Mouse (Mus musculus) MEL (cell line): ENCODE results near the gene Hipk1. TPM values are rescaled to one million over a fixed set of nuclear protein-coding genes. Genes with fewer than 3 reads are reported as not detected.

Experiments
- DNase-seq: peaks from one replicate; pipeline ENCODE4 v3.0.0; 2011; ENCODE audit warnings: low read depth, low spot score
- H3K27ac ChIP-seq: 2 replicates; pipeline ENCODE4 v1.5.1; 2012; ENCODE audit warnings: low read depth, mild to moderate bottlenecking, control low read depth, low read length, moderate library complexity; ENCODE audit not compliant: control insufficient read depth
- H3K27me3 ChIP-seq, 2 experiments: fragments of 150-350 bp in 1 of 2; sonication (generic) in 1 of 2; 2 replicates each; pipeline ENCODE4 v1.6.1; 2012; ENCODE audit warnings: low read length in 2 of 2, mild to moderate bottlenecking in 2 of 2, improper control_type of control experiment in 1 of 2, moderate library complexity in 1 of 2; ENCODE audit not compliant: insufficient read depth in 2 of 2, control insufficient read depth in 1 of 2
- H3K36me3 ChIP-seq, 2 experiments: 2 replicates each; pipeline ENCODE4 v1.6.1; 2012 to 2014; ENCODE audit warnings: low read length in 2 of 2, improper control_type of control experiment in 1 of 2, inconsistent platforms in 1 of 2, mild to moderate bottlenecking in 1 of 2; ENCODE audit not compliant: insufficient read depth in 2 of 2, control insufficient read depth in 1 of 2
- H3K4me1 ChIP-seq, 2 experiments: fragments of 150-350 bp in 1 of 2; sonication (generic) in 1 of 2; 2 replicates each; pipeline ENCODE4 v1.6.1; 2012; ENCODE audit warnings: low read length in 2 of 2, improper control_type of control experiment in 1 of 2, mild to moderate bottlenecking in 1 of 2; ENCODE audit not compliant: insufficient read depth in 2 of 2, control insufficient read depth in 1 of 2
- H3K4me3 ChIP-seq, 2 experiments: fragments of 150-350 bp in 1 of 2; sonication (generic) in 1 of 2; 2 replicates each; pipeline ENCODE4 v1.5.1; 2012; ENCODE audit warnings: low read depth in 2 of 2, low read length in 2 of 2, mild to moderate bottlenecking in 2 of 2, moderate library complexity in 2 of 2, control low read depth in 1 of 2, improper control_type of control experiment in 1 of 2; ENCODE audit not compliant: control insufficient read depth in 1 of 2, insufficient read depth in 1 of 2
- H3K79me2 ChIP-seq: 2 replicates; pipeline ENCODE4 v1.6.1; 2012; ENCODE audit warnings: mild to moderate bottlenecking, low read length, moderate library complexity; ENCODE audit not compliant: control insufficient read depth, poor library complexity, insufficient read depth
- H3K9ac ChIP-seq: 2 replicates; pipeline ENCODE4 v1.6.1; 2012; ENCODE audit warnings: low read depth, mild to moderate bottlenecking, control low read depth, low read length, moderate library complexity; ENCODE audit not compliant: control insufficient read depth, poor library complexity, severe bottlenecking
- H3K9me3 ChIP-seq: fragments of 150-350 bp; sonication (generic); replicated peaks from 2 replicates; pipeline ENCODE4 v1.6.1; 2012; ENCODE audit warnings: mild to moderate bottlenecking, low read length, improper control_type of control experiment, moderate library complexity; ENCODE audit not compliant: insufficient read depth
- BHLHE40 ChIP-seq: IDR thresholded peaks from 2 replicates; pipeline ENCODE4 v1.6.1; 2012; ENCODE audit warnings: low read depth, mild to moderate bottlenecking, inconsistent platforms, low read length, improper control_type of control experiment, borderline replicate concordance
- CHD1 ChIP-seq: IDR thresholded peaks from 2 replicates; pipeline ENCODE4 v1.6.1; 2012; ENCODE audit warnings: low read depth, mild to moderate bottlenecking, inconsistent platforms, low read length, improper control_type of control experiment
- CHD2 ChIP-seq: IDR thresholded peaks from 2 replicates; pipeline ENCODE4 v1.6.1; 2011; ENCODE audit warnings: low read length, improper control_type of control experiment
- CTCF ChIP-seq, 3 experiments: IDR thresholded peaks in 2 of 3; conservative IDR thresholded peaks in 1 of 3; 2 replicates each; pipeline ENCODE4 v1.5.1; 2011 to 2012; ENCODE audit warnings: low read length in 3 of 3, low read depth in 2 of 3, mild to moderate bottlenecking in 2 of 3, improper control_type of control experiment in 1 of 3, inconsistent platforms in 1 of 3, mixed read lengths in 1 of 3, moderate library complexity in 1 of 3; ENCODE audit not compliant: control insufficient read depth in 1 of 3, insufficient read depth in 1 of 3, poor library complexity in 1 of 3, severe bottlenecking in 1 of 3
- E2F4 ChIP-seq: IDR thresholded peaks from 2 replicates; pipeline ENCODE4 v1.6.1; 2011; ENCODE audit warnings: low read depth, low read length, improper control_type of control experiment, borderline replicate concordance
- EP300 ChIP-seq, 2 experiments: IDR thresholded peaks; 2 replicates each; pipeline ENCODE4 v1.6.1; 2011; ENCODE audit warnings: improper control_type of control experiment in 2 of 2, low read length in 2 of 2, low read depth in 1 of 2, mild to moderate bottlenecking in 1 of 2
- ETS1 ChIP-seq: IDR thresholded peaks from 2 replicates; pipeline ENCODE4 v1.6.1; 2012; ENCODE audit warnings: low read depth, mild to moderate bottlenecking, inconsistent platforms, low read length, improper control_type of control experiment, moderate library complexity
- GABPA ChIP-seq: IDR thresholded peaks from 2 replicates; pipeline ENCODE4 v1.6.1; 2012; ENCODE audit warnings: low read depth, mild to moderate bottlenecking, inconsistent platforms, low read length, improper control_type of control experiment, moderate library complexity
- HCFC1 ChIP-seq: IDR thresholded peaks from 2 replicates; pipeline ENCODE4 v1.6.1; 2012; ENCODE audit warnings: low read depth, mild to moderate bottlenecking, inconsistent platforms, low read length, improper control_type of control experiment, moderate library complexity
- JUND ChIP-seq: IDR thresholded peaks from 2 replicates; pipeline ENCODE4 v1.6.1; 2011; ENCODE audit warnings: low read depth, mild to moderate bottlenecking, improper control_type of control experiment, low read length
- KAT2A ChIP-seq: conservative IDR thresholded peaks from 2 replicates; pipeline ENCODE4 v1.6.1; 2012; ENCODE audit warnings: low read depth, low read length, improper control_type of control experiment, inconsistent platforms
- MAFK ChIP-seq: IDR thresholded peaks from 2 replicates; pipeline ENCODE4 v1.6.1; 2011; ENCODE audit warnings: low read depth, mild to moderate bottlenecking, low read length, improper control_type of control experiment, borderline replicate concordance
- MAX ChIP-seq: IDR thresholded peaks from 2 replicates; pipeline ENCODE4 v1.6.1; 2011; ENCODE audit warnings: low read length, improper control_type of control experiment
- MAZ ChIP-seq: IDR thresholded peaks from 2 replicates; pipeline ENCODE4 v1.6.1; 2012; ENCODE audit warnings: low read depth, mild to moderate bottlenecking, inconsistent platforms, low read length, improper control_type of control experiment
- MEF2A ChIP-seq: IDR thresholded peaks from 2 replicates; pipeline ENCODE4 v1.6.1; 2014; ENCODE audit warnings: low read depth, mild to moderate bottlenecking, inconsistent platforms, low read length, improper control_type of control experiment; ENCODE audit not compliant: poor library complexity, insufficient replicate concordance, severe bottlenecking; ENCODE audit errors: extremely low read depth
- MYB ChIP-seq: IDR thresholded peaks from 2 replicates; pipeline ENCODE4 v1.6.1; 2011; ENCODE audit warnings: mild to moderate bottlenecking, low read depth, low read length, improper control_type of control experiment
- MYC ChIP-seq: IDR thresholded peaks from 2 replicates; pipeline ENCODE4 v1.6.1; 2011; ENCODE audit warnings: low read depth, mild to moderate bottlenecking, low read length, improper control_type of control experiment, moderate library complexity
- NELFE ChIP-seq: IDR thresholded peaks from 2 replicates; pipeline ENCODE4 v1.6.1; 2011; ENCODE audit warnings: low read depth, low read length, improper control_type of control experiment
- NRF1 ChIP-seq: IDR thresholded peaks from 2 replicates; pipeline ENCODE4 v1.6.1; 2014; ENCODE audit warnings: low read depth, mild to moderate bottlenecking, inconsistent platforms, low read length, improper control_type of control experiment, moderate library complexity; ENCODE audit not compliant: poor library complexity, insufficient read depth, severe bottlenecking
- POLR2A ChIP-seq, 2 experiments: IDR thresholded peaks; 2 replicates each; pipeline ENCODE4 v1.6.1; 2011 to 2012; ENCODE audit warnings: low read length in 2 of 2, mild to moderate bottlenecking in 2 of 2, control low read depth in 1 of 2, improper control_type of control experiment in 1 of 2, low read depth in 1 of 2, moderate library complexity in 1 of 2; ENCODE audit not compliant: control insufficient read depth in 1 of 2, insufficient read depth in 1 of 2, poor library complexity in 1 of 2
- POLR2AphosphoS2 ChIP-seq: IDR thresholded peaks from 2 replicates; pipeline ENCODE4 v1.6.1; 2011; ENCODE audit warnings: low read length, improper control_type of control experiment
- POLR2AphosphoS5 ChIP-seq: IDR thresholded peaks from 2 replicates; pipeline ENCODE4 v1.6.1; 2012; ENCODE audit warnings: low read depth, borderline replicate concordance, mild to moderate bottlenecking, inconsistent platforms, low read length, moderate library complexity, mixed read lengths
- RCOR1 ChIP-seq: IDR thresholded peaks from 2 replicates; pipeline ENCODE4 v1.6.1; 2012; ENCODE audit warnings: low read depth, mild to moderate bottlenecking, inconsistent platforms, low read length, improper control_type of control experiment
- SIN3A ChIP-seq: IDR thresholded peaks from 2 replicates; pipeline ENCODE4 v1.6.1; 2012; ENCODE audit warnings: low read length, improper control_type of control experiment, inconsistent platforms
- SMC3 ChIP-seq: IDR thresholded peaks from 2 replicates; pipeline ENCODE4 v1.6.1; 2011; ENCODE audit warnings: low read depth, low read length, improper control_type of control experiment
- TAL1 ChIP-seq: IDR thresholded peaks from 2 replicates; pipeline ENCODE4 v1.6.1; 2012; ENCODE audit warnings: mild to moderate bottlenecking, inconsistent platforms, low read length, moderate library complexity, mixed read lengths
- TBP ChIP-seq: IDR thresholded peaks from 2 replicates; pipeline ENCODE4 v1.8.0; 2011; ENCODE audit warnings: low read depth, low read length, improper control_type of control experiment
- TCF12 ChIP-seq: IDR thresholded peaks from 2 replicates; pipeline ENCODE4 v1.6.1; 2014; ENCODE audit warnings: low read depth, mild to moderate bottlenecking, inconsistent platforms, low read length, improper control_type of control experiment, moderate library complexity
- USF1 ChIP-seq: IDR thresholded peaks from 2 replicates; pipeline ENCODE4 v1.6.1; 2014; ENCODE audit warnings: low read depth, mild to moderate bottlenecking, inconsistent platforms, low read length, improper control_type of control experiment, moderate library complexity
- USF2 ChIP-seq, 2 experiments: IDR thresholded peaks; 2 replicates each; pipeline ENCODE4 v1.6.1; 2011 to 2012; ENCODE audit warnings: improper control_type of control experiment in 2 of 2, low read length in 2 of 2, borderline replicate concordance in 1 of 2, inconsistent platforms in 1 of 2, low read depth in 1 of 2, mild to moderate bottlenecking in 1 of 2; ENCODE audit not compliant: insufficient read depth in 1 of 2
- ZC3H11A ChIP-seq: IDR thresholded peaks from 2 replicates; pipeline ENCODE4 v1.6.1; 2012; ENCODE audit warnings: low read depth, mild to moderate bottlenecking, inconsistent platforms, low read length, improper control_type of control experiment
- ZKSCAN1 ChIP-seq: IDR thresholded peaks from 2 replicates; pipeline ENCODE4 v1.6.1; 2012; ENCODE audit warnings: low read depth, mild to moderate bottlenecking, inconsistent platforms, low read length, improper control_type of control experiment, moderate library complexity
- ZMIZ1 ChIP-seq: IDR thresholded peaks from 2 replicates; pipeline ENCODE4 v1.6.1; 2012; ENCODE audit warnings: low read depth, mild to moderate bottlenecking, inconsistent platforms, low read length, improper control_type of control experiment, moderate library complexity
- ZNF384 ChIP-seq: IDR thresholded peaks from 2 replicates; pipeline ENCODE4 v1.6.1; 2012; ENCODE audit warnings: low read depth, mild to moderate bottlenecking, inconsistent platforms, low read length, improper control_type of control experiment
- polyA plus RNA-seq, 2 experiments: library from polyadenylated mRNA; stranded (reverse) in 1 of 2; unstranded in 1 of 2; fragments of >175 nt in 1 of 2; fragments of >200 nt in 1 of 2; gene quantifications; 2 replicates each; pipeline versions ENCODE4 v1.2.1 to v1.2.4; 2012; ENCODE audit warnings: low replicate concordance in 2 of 2, low read depth in 1 of 2; ENCODE audit not compliant: insufficient read length in 2 of 2, insufficient read depth in 1 of 2, missing spikeins in 1 of 2
- total RNA-seq: library from RNA; depleted of rRNA; stranded (reverse); fragments of 300-350 nt; gene quantifications from 2 replicates; pipeline ENCODE4 v1.2.3, GENCODE M21; 2012; rRNA removed

Gene Hipk1
- total RNA-seq (16.7 and 17.8 TPM in 2 replicates), polyA plus RNA-seq (10 to 100 TPM in 1 of 2 experiments, not detected in 1; 28.7 TPM)

DNA sequence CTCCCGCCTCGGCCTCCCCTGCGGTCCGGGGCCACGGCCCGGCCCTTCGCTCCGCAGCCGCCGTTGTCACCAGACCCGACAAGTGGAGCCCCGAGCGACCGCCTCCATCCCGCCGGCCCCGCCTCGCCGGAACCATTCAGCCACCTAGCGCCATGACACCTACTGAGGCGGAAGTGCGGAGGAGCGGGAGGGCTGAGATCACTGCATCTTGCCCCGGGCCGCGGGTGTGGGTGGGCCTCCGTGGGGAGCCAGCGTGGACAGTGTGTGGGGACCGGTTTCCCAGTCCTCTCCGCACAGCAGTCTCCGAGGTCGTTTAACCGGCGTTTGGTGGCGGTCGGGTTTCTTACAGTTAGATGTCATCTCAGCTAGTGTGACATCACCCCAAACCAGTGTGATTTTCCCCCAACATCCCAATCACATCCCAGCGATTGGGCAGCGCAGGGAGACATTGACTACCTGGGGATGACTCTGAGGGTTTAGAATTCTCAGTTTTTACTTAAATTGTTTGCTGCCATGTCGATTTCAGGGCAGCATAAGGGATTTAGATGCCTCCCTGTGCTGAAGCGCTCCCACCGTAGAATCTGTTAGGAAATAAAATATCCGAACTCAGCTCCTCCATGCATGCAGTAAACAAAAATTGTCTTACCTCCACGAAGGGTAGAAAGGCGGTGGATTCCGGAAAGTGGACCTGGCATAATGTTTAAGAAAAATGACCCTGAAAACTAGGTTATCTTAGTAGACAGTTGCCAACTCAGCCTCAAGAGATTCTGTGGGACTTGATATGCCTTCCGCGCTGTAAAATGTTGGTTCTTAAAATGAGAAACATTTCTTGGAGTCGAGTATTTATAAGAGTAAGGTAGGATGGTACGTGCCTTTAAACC, at the start of gene Hipk1:
TSS of gene Hipk1 (minus strand) at position 334 of the 881 bp plus-strand sequence.
- H3K27me3 ChIP-seq, result no peaks in the 10 kb centered on the region
- H3K9me3 ChIP-seq, result no peaks in the 10 kb centered on the region
- peak within 1 kb of the TSS; percentile 92 for H3K9ac ChIP-seq
- H3K79me2 ChIP-seq, result peaks cover 39% of the 10 kb centered on the region
- peak within 1 kb of the TSS; percentile 87 for H3K27ac ChIP-seq
- H3K4me3 ChIP-seq, result peak within 1 kb of the TSS; percentile 75 to 91
- H3K4me1 ChIP-seq, result peaks cover 13 to 18% of the 10 kb centered on the region in 2 experiments
- peak; percentile 94 for DNase-seq
- peaks cover 0 to 32% of the 10 kb centered on the region in 2 experiments; a peak in 2 of 4 replicates for H3K36me3 ChIP-seq
- TF ChIP-seq MYC, result no peak
- no peak for TF ChIP-seq ZKSCAN1
- 0 out of 2 replicates have a peak, but pooled peaks have one; percentile 5 for TF ChIP-seq MAFK
- peak; percentile 19; the same call in 1 of the 2 replicates for TF ChIP-seq TAL1
- no peak for TF ChIP-seq USF1
- TF ChIP-seq MAZ, result peak; percentile 93
- TF ChIP-seq RCOR1, result no peak; the same call in 1 of the 2 replicates
- peak; percentile 56; the same call in 1 of the 2 replicates for TF ChIP-seq TCF12
- no peak for TF ChIP-seq BHLHE40
- TF ChIP-seq ZC3H11A, result 0 out of 2 replicates have a peak, but pooled peaks have one; percentile 2
- 0 out of 2 replicates have a peak, but pooled peaks have one; percentile 46 for TF ChIP-seq TBP
- peak in 1 of 2 experiments; percentile 32; a peak in 2 of 4 replicates for TF ChIP-seq EP300 (IDR thresholded peaks at IDR 0.05; ENCODE audit: low read depth in 1 of 2, low read length in 2 of 2)
- peak; percentile 71; the same call in 1 of the 2 replicates for TF ChIP-seq MAX
- peak; percentile 63 for TF ChIP-seq NELFE
- no peak for TF ChIP-seq CHD2
- peak; percentile 82 for TF ChIP-seq SIN3A
- no peak for TF ChIP-seq SMC3
- no peak for TF ChIP-seq USF2 (IDR thresholded peaks at IDR 0.05; ENCODE audit: borderline replicate concordance in 1 of 2, insufficient read depth in 1 of 2, low read depth in 1 of 2, low read length in 2 of 2)
- TF ChIP-seq CTCF (IDR thresholded peaks at IDR 0.05 in 2 of 3, conservative IDR thresholded peaks at IDR 0.05 in 1 of 3; ENCODE audit: control insufficient read depth in 1 of 3, insufficient read depth in 1 of 3, low read depth in 2 of 3, low read length in 3 of 3, poor library complexity in 1 of 3, severe bottlenecking in 1 of 3), result no peak
- no peak for TF ChIP-seq E2F4
- no peak for TF ChIP-seq POLR2AphosphoS5
- TF ChIP-seq CHD1, result peak; percentile 87
- TF ChIP-seq ZNF384, result peak; percentile 2; the same call in 1 of the 2 replicates
- no peak for TF ChIP-seq MYB
- TF ChIP-seq HCFC1, result peak; percentile 85
- no peak for TF ChIP-seq JUND
- TF ChIP-seq NRF1, result peak; percentile 47
- no peak for TF ChIP-seq ZMIZ1
- peak; percentile 71 to 84 for TF ChIP-seq POLR2A (IDR thresholded peaks at IDR 0.05; ENCODE audit: control insufficient read depth in 1 of 2, insufficient read depth in 1 of 2, low read depth in 1 of 2, low read length in 2 of 2, poor library complexity in 1 of 2)
- peak; percentile 74; the same call in 1 of the 2 replicates for TF ChIP-seq POLR2AphosphoS2
- no peak; the same call in 1 of the 2 replicates for TF ChIP-seq KAT2A
- peak; percentile 12; the same call in 1 of the 2 replicates for TF ChIP-seq ETS1
- no peak for TF ChIP-seq MEF2A
- no peak for TF ChIP-seq GABPA
